Mouse (Mus musculus): ENCODE results near the gene Hccs. TPM values are rescaled to one million over a fixed set of nuclear protein-coding genes. Genes with fewer than 3 reads are reported as not detected.

The Hccs gene
- total RNA-seq, 1 experiment from 2014 or later: 25.1 TPM

DNA sequence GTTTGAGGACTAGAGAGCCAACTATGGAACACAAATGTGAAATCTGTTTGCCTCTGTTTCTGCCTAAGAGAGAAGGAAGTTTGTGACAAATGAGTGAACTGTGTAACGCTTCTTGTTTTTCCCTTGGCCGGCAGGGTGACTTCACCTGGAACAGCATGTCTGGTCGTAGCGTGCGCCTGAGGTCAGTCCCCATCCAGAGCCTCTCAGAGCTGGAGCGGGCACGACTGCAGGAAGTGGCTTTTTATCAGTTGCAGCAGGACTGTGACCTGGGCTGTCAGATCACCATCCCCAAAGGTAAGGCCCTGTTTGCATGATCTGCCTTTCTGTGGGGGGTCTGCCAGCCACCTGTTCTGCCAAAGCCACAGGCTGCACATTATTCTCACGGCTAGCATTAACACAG, 100.1 kb downstream of the Hccs start:
- no peak for ATAC-seq (ENCODE audit: extremely low read depth, insufficient number of reproducible peaks, low FRiP score, poor library complexity, severe bottlenecking)

DNA sequence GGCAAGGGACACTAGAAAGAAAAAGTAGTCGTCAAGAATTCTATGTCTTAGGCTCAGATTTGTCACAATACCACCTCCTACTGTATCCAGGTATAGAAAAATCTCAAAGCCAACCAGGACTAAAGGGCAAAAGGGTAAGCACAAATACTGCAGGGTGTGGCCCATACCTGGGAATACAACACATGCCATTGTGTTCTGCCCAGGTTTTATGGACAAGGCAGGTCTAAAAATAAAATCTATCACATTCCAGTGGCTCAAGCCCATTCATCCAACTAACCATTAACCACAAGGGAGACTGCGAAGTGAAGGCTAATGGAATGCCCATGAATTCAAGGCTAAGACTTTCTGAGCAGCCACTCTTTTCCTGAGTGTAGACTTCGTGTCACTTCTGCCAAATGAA, 110.2 kb downstream of the Hccs start:
- no peak for ATAC-seq (ENCODE audit: extremely low read depth, insufficient number of reproducible peaks, low FRiP score, poor library complexity, severe bottlenecking)

Other genes starting within 250 kb of the Hccs start
- gene Amelx, start 133.2 kb downstream of the Hccs start, total RNA-seq (2017): not detected in 2 replicates